Mouse (Mus musculus) layer of hippocampus, adult 2 months (tissue): ENCODE measurements at regions not wholly inside any gene's neighbourhood (a gene's known extent, or its start where the extent isn't known, plus 50 kb on each side); places are given as distances from the start of the nearest gene placed in this dataset.
A peak's percentile ranks its signal among the peaks of the same experiment; 100 is the strongest.

Experiments used
- DNase-seq, 2 experiments: peaks; one replicate each; pipeline ENCODE4 v3.0.0; 2022; ENCODE audit warnings: low spot score in 2 of 2
- H3K27ac ChIP-seq: fragments of 200-600 bp; 2 replicates; pipeline ENCODE4 v1.8.1; 2022
- H3K4me3 ChIP-seq: fragments of 200-600 bp; 2 replicates; pipeline ENCODE4 v1.8.1; 2022; ENCODE audit warnings: mild to moderate bottlenecking
- CTCF ChIP-seq: fragments of 200-600 bp; conservative IDR thresholded peaks from 2 replicates; pipeline ENCODE4 v1.8.1; 2022; ENCODE audit warnings: antibody characterized with exemption, mild to moderate bottlenecking, moderate library complexity

- no peak overlapping the region for H3K27ac ChIP-seq
- no peak overlapping the region for H3K4me3 ChIP-seq
- no peak for TF ChIP-seq CTCF
- no peak for DNase-seq
Observed at GRCm38 (mm10) chr9:92097806-92098205, 94.9 kb upstream of the Plscr5 start.

- TF ChIP-seq CTCF: peak; percentile 48
- Histone ChIP-seq H3K27ac (no peak overlapping the region), H3K4me3 (no peak overlapping the region)
- DNase-seq: no peak
Observed at GRCm38 (mm10) chr9:92129504-92129903, 63.2 kb upstream of the Plscr5 start.

- DNase-seq: no peak
- H3K4me3 ChIP-seq: no peak overlapping the region
- no peak for TF ChIP-seq CTCF
- H3K27ac ChIP-seq: no peak overlapping the region
Observed at GRCm38 (mm10) chr9:92130445-92130844, 62.3 kb upstream of the Plscr5 start.

- no peak for DNase-seq
- no peak overlapping the region for H3K27ac ChIP-seq
- no peak for TF ChIP-seq CTCF
- no peak overlapping the region for H3K4me3 ChIP-seq
Observed at GRCm38 (mm10) chr9:92132440-92132839, 60.3 kb upstream of the Plscr5 start.

GRCm38 (mm10) chr9:92141924-92142323, 50.8 kb upstream of the Plscr5 start:
- TF ChIP-seq CTCF: no peak
- Histone ChIP-seq H3K27ac (no peak overlapping the region), H3K4me3 (no peak overlapping the region)
- DNase-seq: no peak
